In genomic region chr2:75469958-75470687, GRCm38 (mm10) we compare ENCODE assay signal across 10 mouse cellular contexts.
A peak's percentile ranks its signal among the peaks of the same experiment; 100 is the strongest.
DNase-seq lines count a peak whose midpoint lies in the region; ATAC-seq and TF ChIP-seq lines count a peak whose summit lies in the region.
"Had no signal": no experiment of that assay in that cellular context is flagged by ENCODE, and none has a peak within 500 bp of the region (broad histone marks: within the 10 kb centered on the region; RNA-seq: fewer than 3 reads in every experiment).

No protein-coding gene starts in this region.

- H3K36me3 ChIP-seq in hindbrain, embryonic 12.5 days, result no peaks in the 10 kb centered on the region
- H3K36me3 ChIP-seq: limb, embryonic 12.5 days had no signal

- no peaks in the 10 kb centered on the region for H3K27me3 ChIP-seq in hindbrain, embryonic 12.5 days
- no peaks in the 10 kb centered on the region for H3K27me3 ChIP-seq in cerebellum, adult 2 months (ENCODE audit: control insufficient read depth, insufficient read depth, low read length)
- H3K27me3 ChIP-seq: Patski had no signal

- no peak overlapping the region for H3K4me3 ChIP-seq in hindbrain, embryonic 12.5 days
- no peak overlapping the region for H3K4me3 ChIP-seq in cerebellum, adult 2 months (replicated peaks; ENCODE audit: insufficient read depth, low read depth, low read length)
- H3K4me3 ChIP-seq: limb, embryonic 12.5 days had no signal

- WGBS in hindbrain, embryonic 12.5 days, result 17% methylated on average over 15 of the region's 15 CpGs
- 7% methylated on average over 15 of the region's 15 CpGs for WGBS in cerebellum, adult 2 months

- H3K9me3 ChIP-seq in hindbrain, embryonic 12.5 days (replicated peaks), result no peaks in the 10 kb centered on the region
- H3K9me3 ChIP-seq: limb, embryonic 12.5 days had no signal

- DNase-seq in ovary, postnatal 36 days (ENCODE audit: low spot score), result peak; percentile 23
- DNase-seq in ovary, postnatal 14 days (ENCODE audit: low spot score), result no peak
- DNase-seq in frontal cortex, postnatal 10 days (ENCODE audit: low spot score in 2 of 2), result peak; percentile 18 to 34
- DNase-seq in layer of hippocampus, postnatal 14 days (ENCODE audit: low spot score in 2 of 2), result peak; percentile 15 to 17
- DNase-seq in right cerebral cortex, postnatal 4 days, result peak; percentile 18
- no peak for DNase-seq in cerebellum, adult 2 months

- ATAC-seq in hindbrain, embryonic 12.5 days (ENCODE audit: low FRiP score), result peak; percentile 91
- peak; percentile 57 for ATAC-seq in megakaryocyte, adult 5-6 weeks (ENCODE audit: poor library complexity, severe bottlenecking)
- ATAC-seq: Patski had no signal

- TF ChIP-seq POLR2A in cerebellum, adult 2 months (IDR thresholded peaks at IDR 0.05; ENCODE audit: borderline replicate concordance, insufficient read depth, low read length), result no peak

- 0 out of 2 replicates have a peak overlapping the region, but pooled peaks have one; percentile 32 for H3K9ac ChIP-seq in hindbrain, embryonic 12.5 days
- H3K9ac ChIP-seq: limb, embryonic 12.5 days had no signal

- no peak for TF ChIP-seq CTCF in cerebellum, adult 2 months (IDR thresholded peaks at IDR 0.05; ENCODE audit: borderline replicate concordance, insufficient read depth, low read depth, low read length)

- H3K27ac ChIP-seq in hindbrain, embryonic 12.5 days, result peak overlapping the region; percentile 90
- H3K27ac ChIP-seq in cerebellum, adult 2 months (ENCODE audit: insufficient read depth, low read length), result no peak overlapping the region
- H3K27ac ChIP-seq: limb, embryonic 12.5 days had no signal

- H3K4me1 ChIP-seq in hindbrain, embryonic 12.5 days, result peaks cover 11% of the 10 kb centered on the region
- no peaks in the 10 kb centered on the region for H3K4me1 ChIP-seq in cerebellum, adult 2 months (ENCODE audit: control insufficient read depth, insufficient read depth, low read length)

- peak overlapping the region; percentile 34 for H3K4me2 ChIP-seq in hindbrain, embryonic 12.5 days (replicated peaks)
- H3K4me2 ChIP-seq: limb, embryonic 12.5 days had no signal

Comparison
In these comparisons a context has a peak if more than half of its experiments do, and no peak if none do; other contexts are left out.
1. DNase-seq: peak in ovary, postnatal 36 days (single experiment), frontal cortex, postnatal 10 days (2 of 2), layer of hippocampus, postnatal 14 days (2 of 2) and right cerebral cortex, postnatal 4 days (single experiment); none in ovary, postnatal 14 days (single experiment) and cerebellum, adult 2 months (0 of 2).